Mouse (Mus musculus) midbrain, postnatal 0 days (tissue): ENCODE measurements around the gene Car7. TPM values are rescaled to one million over a fixed set of nuclear protein-coding genes. Genes with fewer than 3 reads are reported as not detected.
A peak's percentile ranks its signal among the peaks of the same experiment; 100 is the strongest.

Experiments
- ATAC-seq: fragments of 200-750 bp; cut with Nextera tagmentation; 2 replicates; pipeline ENCODE4 v1.8.0; 2017; ENCODE audit warnings: moderate number of reproducible peaks, mild to moderate bottlenecking, moderate TSS enrichment, moderate library complexity; ENCODE audit not compliant: low FRiP score
- DNase-seq: peaks from one replicate; pipeline ENCODE4 v3.0.0-alpha.2; 2015; ENCODE audit warnings: low spot score
- H3K27ac ChIP-seq: fragments of 300-500 bp; sonication (generic); 2 replicates; pipeline ENCODE4 v1.5.1; 2014; ENCODE audit warnings: low read depth, mild to moderate bottlenecking, low read length, mixed read lengths
- H3K27me3 ChIP-seq: fragments of 300-500 bp; sonication (generic); 2 replicates; pipeline ENCODE4 v1.6.1; 2014; ENCODE audit warnings: low read length, control low read depth, mixed read lengths; ENCODE audit not compliant: insufficient read depth
- H3K36me3 ChIP-seq: fragments of 300-500 bp; sonication (generic); 2 replicates; pipeline ENCODE4 v1.6.1; 2014; ENCODE audit warnings: low read length, control low read depth, mixed read lengths; ENCODE audit not compliant: insufficient read depth
- H3K4me1 ChIP-seq: fragments of 300-500 bp; sonication (generic); 2 replicates; pipeline ENCODE4 v1.6.1; 2014; ENCODE audit warnings: mild to moderate bottlenecking, control low read depth, antibody characterized with exemption, low read length, mixed read lengths; ENCODE audit not compliant: insufficient read depth
- H3K4me2 ChIP-seq: fragments of 300-500 bp; sonication (generic); 2 replicates; pipeline ENCODE4 v1.6.1; 2014; ENCODE audit warnings: low read depth, mild to moderate bottlenecking, low read length, mixed read lengths; ENCODE audit not compliant: poor library complexity, severe bottlenecking
- H3K4me3 ChIP-seq: fragments of 300-500 bp; sonication (generic); 2 replicates; pipeline ENCODE4 v1.5.1; 2014; ENCODE audit warnings: low read depth, mild to moderate bottlenecking, low read length, moderate library complexity
- H3K9ac ChIP-seq: fragments of 300-500 bp; sonication (generic); replicated peaks from 2 replicates; pipeline ENCODE4 v1.6.1; 2014; ENCODE audit warnings: mild to moderate bottlenecking, low read length, moderate library complexity, mixed read lengths; ENCODE audit not compliant: poor library complexity, severe bottlenecking
- H3K9me3 ChIP-seq: fragments of 300-500 bp; sonication (generic); 2 replicates; pipeline ENCODE4 v1.6.1; 2016; ENCODE audit warnings: low read length, control low read depth
- CTCF ChIP-seq: IDR thresholded peaks from 2 replicates; pipeline ENCODE4 v1.5.1; 2016; ENCODE audit warnings: antibody characterized with exemption, mild to moderate bottlenecking
- WGBS: fragments of 180-500 bp; shearing (Covaris S2); extraction: QIAGEN DNeasy Blood & Tissue Kit; methylation state at CpG from one replicate; pipeline ENCODE4 v1.1.7; 2014; 5-methylcytosine and 5-hydroxymethylcytosine counted together
- polyA plus RNA-seq: library from polyadenylated mRNA; unstranded; fragments of >200 nt; fragmentation: Nextera tagmentation; extraction: Ambion mirVana; gene quantifications from 2 replicates; pipeline ENCODE4 v1.2.1, GENCODE M21; 2015
- total RNA-seq: library from RNA; depleted of rRNA; stranded (reverse); fragments of >200 nt; gene quantifications from 2 replicates; pipeline ENCODE4 v1.2.3, GENCODE M21; 2014; rRNA removed

Car7 gene
- total RNA-seq (1.6 and 2.8 TPM in 2 replicates), polyA plus RNA-seq (2.3 and 2.5 TPM in 2 replicates)

DNA sequence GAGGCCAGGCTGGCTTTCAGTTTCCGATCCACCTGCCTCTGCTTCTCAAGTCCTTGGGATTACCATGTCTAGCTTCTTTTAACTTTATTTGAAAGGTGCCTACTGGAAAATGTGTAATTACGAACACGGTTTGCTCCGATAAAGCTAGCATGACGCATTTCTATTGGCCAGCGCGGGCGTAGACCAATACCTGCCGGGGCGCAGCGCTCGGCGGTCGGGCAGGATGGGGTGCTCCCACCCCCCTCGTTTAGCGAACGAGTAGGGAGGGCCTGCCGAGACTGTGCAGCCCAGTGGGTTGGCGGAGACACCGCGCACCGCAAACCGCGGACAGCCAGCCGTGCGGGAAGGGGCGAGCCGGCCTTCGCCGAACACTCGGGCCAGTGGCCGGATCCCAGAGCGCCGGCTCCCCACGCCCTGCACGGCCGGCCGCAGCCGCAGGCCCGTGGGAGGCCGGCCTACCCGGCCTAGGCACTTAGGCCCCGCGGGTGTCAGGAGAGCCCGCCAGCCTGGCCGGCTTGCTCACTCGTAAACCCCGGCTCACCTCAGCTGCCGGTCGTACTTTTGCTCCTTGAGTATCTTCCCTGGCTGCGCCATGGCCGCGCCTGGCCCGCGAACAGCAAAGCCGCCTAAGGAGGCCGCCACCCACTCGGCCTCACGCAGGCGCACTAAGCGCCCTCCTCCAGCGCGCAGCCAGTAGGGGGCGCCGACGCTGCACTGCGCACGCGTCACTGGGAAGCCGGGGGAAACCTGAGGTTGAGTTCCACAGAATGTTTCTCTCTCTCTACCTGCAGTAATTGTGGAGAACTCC lies at the start of gene Car7, which contains the start of gene Nae1:
Gene Car7, plus strand, starts transcription at position 719 of the 808 bp plus-strand sequence.
Gene Nae1, minus strand, starts transcription at position 667 of the 808 bp plus-strand sequence.
- peak; percentile 95 for ATAC-seq
- peak within 1 kb of the TSS; percentile 64 for H3K4me2 ChIP-seq
- DNase-seq, result peak; percentile 92
- H3K9ac ChIP-seq, result peak within 1 kb of the TSS; percentile 94
- WGBS, result under 1% methylated on average over 61 of the region's 70 CpGs
- no peaks in the 10 kb centered on the region for H3K9me3 ChIP-seq
- H3K36me3 ChIP-seq, result peaks cover 8% of the 10 kb centered on the region; the same call in 1 of the 2 replicates
- peak within 1 kb of the TSS; percentile 90 for H3K4me3 ChIP-seq
- H3K27me3 ChIP-seq, result peaks cover 4% of the 10 kb centered on the region; the same call in 1 of the 2 replicates
- TF ChIP-seq CTCF, result peak; percentile 99
- no peaks in the 10 kb centered on the region for H3K4me1 ChIP-seq
- H3K27ac ChIP-seq, result peak within 1 kb of the TSS; percentile 86

GRCm38 (mm10) chr8:104509061-104510006 lies 25.2 kb upstream of the Car7 start, which contains the start of gene Terb1:
Gene Terb1 (minus strand): TSS chr8:104509910.
- Histone ChIP-seq H3K27me3 (no peaks in the 10 kb centered on the region), H3K4me3 (peak within 1 kb of the TSS; percentile 62), H3K27ac (peak within 1 kb of the TSS; percentile 57), H3K9ac (peak within 1 kb of the TSS; percentile 90), H3K36me3 (peaks cover 12% of the 10 kb centered on the region), H3K4me1 (0 out of 2 replicates have a peak, but pooled peaks cover 5% of the 10 kb centered on the region), H3K9me3 (no peaks in the 10 kb centered on the region), H3K4me2 (peak within 1 kb of the TSS; percentile 99)
- 2% methylated on average over 60 of the region's 64 CpGs for WGBS
- DNase-seq (peak; percentile 57), ATAC-seq (peak; percentile 85)
- TF ChIP-seq CTCF, result peak; percentile 41

DNA sequence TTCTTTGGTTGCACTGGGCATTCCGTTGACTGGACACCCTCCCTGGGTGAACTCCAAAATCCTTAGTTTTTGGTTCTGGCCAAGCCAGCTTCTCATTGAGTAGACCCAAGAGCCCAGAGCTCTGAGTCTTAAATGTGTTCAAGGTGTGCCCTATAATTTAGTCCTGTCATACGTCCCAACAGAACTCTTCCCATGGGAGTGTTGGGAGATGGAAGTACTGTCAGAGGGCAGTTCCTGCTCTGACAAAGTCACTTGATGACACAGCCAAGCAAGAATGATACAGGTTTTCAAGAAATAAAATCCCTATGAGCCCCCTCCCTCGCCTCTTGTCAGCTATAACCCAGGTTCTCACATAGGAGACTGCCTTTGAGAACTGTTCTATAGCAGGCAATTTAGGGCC lies 24.4 kb upstream of the Car7 start:
- peak overlapping the region; percentile 99; the same call in 1 of the 2 replicates for H3K4me2 ChIP-seq
- H3K27me3 ChIP-seq, result no peaks in the 10 kb centered on the region
- DNase-seq (no peak), ATAC-seq (peak; percentile 22; the same call in 1 of the 2 replicates)
- no peak for TF ChIP-seq CTCF
- peaks cover 14% of the 10 kb centered on the region for H3K36me3 ChIP-seq
- no peaks in the 10 kb centered on the region for H3K9me3 ChIP-seq
- H3K27ac ChIP-seq, result no peak overlapping the region
- H3K4me1 ChIP-seq, result 0 out of 2 replicates have a peak, but pooled peaks cover 5% of the 10 kb centered on the region
- WGBS, result 82% methylated on average over 3 of the region's 3 CpGs
- peak overlapping the region; percentile 62; the same call in 1 of the 2 replicates for H3K4me3 ChIP-seq
- H3K9ac ChIP-seq, result no peak overlapping the region

DNA sequence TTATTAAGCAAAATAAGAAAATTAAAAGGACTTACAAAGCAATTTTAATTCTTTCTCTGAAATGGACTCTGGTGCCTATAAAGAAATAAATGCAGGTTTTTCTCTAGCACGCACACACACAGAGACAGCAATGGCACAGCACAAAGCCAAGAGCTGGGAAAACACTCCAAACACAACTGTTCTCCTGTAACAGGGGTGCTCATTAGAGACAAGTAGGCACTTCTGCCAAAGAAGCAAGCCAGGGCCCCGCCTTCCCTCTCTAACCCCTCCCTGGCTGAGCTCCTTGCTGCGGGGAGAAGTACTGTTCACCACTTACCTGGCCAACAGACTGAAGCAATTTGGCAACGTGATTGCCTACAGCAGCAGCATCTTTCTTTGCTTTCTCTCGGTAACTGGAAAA lies 16.6 kb upstream of the Car7 start:
- Histone ChIP-seq H3K4me3 (no peak overlapping the region), H3K27ac (no peak overlapping the region), H3K9me3 (no peaks in the 10 kb centered on the region), H3K27me3 (no peaks in the 10 kb centered on the region), H3K4me1 (no peaks in the 10 kb centered on the region), H3K9ac (no peak overlapping the region), H3K4me2 (no peak overlapping the region), H3K36me3 (peaks cover 37% of the 10 kb centered on the region)
- TF ChIP-seq CTCF, result no peak
- ATAC-seq, result no peak
- no peak for DNase-seq
- 85% methylated on average over 5 of the region's 5 CpGs for WGBS

DNA sequence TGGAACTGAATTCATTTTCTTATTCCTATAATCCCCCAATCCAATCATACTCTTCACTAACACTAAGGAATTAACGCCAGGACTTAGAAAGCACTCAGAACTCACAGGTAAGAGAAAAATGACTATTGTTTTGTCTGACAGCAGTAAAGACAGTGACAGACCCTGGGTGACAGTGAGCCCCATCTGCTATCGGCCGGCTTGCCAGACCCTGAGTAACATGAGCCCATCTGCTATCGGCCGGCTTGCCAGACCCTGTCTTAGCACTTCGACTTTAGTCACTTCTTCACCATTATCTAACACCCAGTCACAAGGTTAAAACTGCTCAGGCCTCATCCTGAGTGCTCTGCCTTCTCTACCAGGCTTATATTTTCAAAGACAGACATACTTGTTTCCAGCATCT lies 4.8 kb upstream of the Car7 start:
- no peak overlapping the region for H3K27ac ChIP-seq
- ATAC-seq, result no peak
- no peak for TF ChIP-seq CTCF
- H3K4me3 ChIP-seq, result no peak overlapping the region
- 91% methylated on average over 6 of the region's 6 CpGs for WGBS
- H3K27me3 ChIP-seq, result no peaks in the 10 kb centered on the region
- H3K9ac ChIP-seq, result no peak overlapping the region
- H3K4me2 ChIP-seq, result no peak overlapping the region
- H3K9me3 ChIP-seq, result no peaks in the 10 kb centered on the region
- peaks cover 24% of the 10 kb centered on the region for H3K36me3 ChIP-seq
- DNase-seq, result peak; percentile 57
- no peaks in the 10 kb centered on the region for H3K4me1 ChIP-seq
